Mouse (Mus musculus) CH12.LX (cell line): ENCODE data around the gene Farp1. TPM values are rescaled to one million over a fixed set of nuclear protein-coding genes. Genes with fewer than 3 reads are reported as not detected.

ENCODE experiments used
- DNase-seq: peaks from one replicate; pipeline ENCODE4 v3.0.0-alpha.2; 2013; ENCODE audit errors: extremely low read depth
- H3K27ac ChIP-seq: 2 replicates; pipeline ENCODE4 v1.5.1; 2012; ENCODE audit warnings: low read depth, mild to moderate bottlenecking, control low read depth, moderate library complexity; ENCODE audit not compliant: insufficient read depth
- H3K27me3 ChIP-seq: replicated peaks from 2 replicates; pipeline ENCODE3; 2012; ENCODE audit warnings: inconsistent platforms
- H3K36me3 ChIP-seq, 2 experiments: replicated peaks in 1 of 2; 2 replicates each; pipeline versions ENCODE3 to v1.6.1; 2012; ENCODE audit warnings: inconsistent platforms in 1 of 2, low read length in 1 of 2, mild to moderate bottlenecking in 1 of 2, mixed read lengths in 1 of 2, moderate library complexity in 1 of 2; ENCODE audit not compliant: control insufficient read depth in 1 of 2, insufficient read depth in 1 of 2
- H3K4me1 ChIP-seq, 2 experiments: 2 replicates each; pipeline ENCODE4 v1.6.1; 2012; ENCODE audit warnings: inconsistent platforms in 1 of 2, moderate library complexity in 1 of 2; ENCODE audit not compliant: insufficient read depth in 2 of 2, control insufficient read depth in 1 of 2
- H3K4me2 ChIP-seq: 2 replicates; pipeline ENCODE4 v1.6.1; 2012; ENCODE audit warnings: low read depth, mild to moderate bottlenecking, control low read depth; ENCODE audit not compliant: poor library complexity, insufficient read depth, severe bottlenecking
- H3K4me3 ChIP-seq, 3 experiments: fragments of 150-350 bp in 1 of 3; sonication (generic) in 1 of 3; replicated peaks in 1 of 3; 2 replicates each; pipeline versions ENCODE3 to v1.5.1; 2011 to 2012; ENCODE audit warnings: low read depth in 2 of 3, low read length in 2 of 3, mild to moderate bottlenecking in 2 of 3, moderate library complexity in 2 of 3, control low read depth in 1 of 3, improper control_type of control experiment in 1 of 3, inconsistent platforms in 1 of 3, mixed read lengths in 1 of 3; ENCODE audit not compliant: poor library complexity in 1 of 3
- H3K79me2 ChIP-seq: replicated peaks from 2 replicates; pipeline ENCODE4 v1.6.1; 2012; ENCODE audit warnings: mild to moderate bottlenecking, moderate library complexity; ENCODE audit not compliant: control insufficient read depth, poor library complexity, insufficient read depth, severe bottlenecking; ENCODE audit errors: extremely low read depth
- H3K9ac ChIP-seq: 2 replicates; pipeline ENCODE4 v1.6.1; 2012; ENCODE audit warnings: low read depth, mild to moderate bottlenecking, control low read depth, moderate library complexity; ENCODE audit not compliant: insufficient read depth
- H3K9me3 ChIP-seq: replicated peaks from 2 replicates; pipeline ENCODE3; 2012; ENCODE audit warnings: low read length, inconsistent platforms, mixed read lengths
- BHLHE40 ChIP-seq: IDR thresholded peaks from 2 replicates; pipeline ENCODE4 v1.6.1; 2011; ENCODE audit warnings: mild to moderate bottlenecking, low read depth, low read length, improper control_type of control experiment
- CHD1 ChIP-seq: IDR thresholded peaks from 2 replicates; pipeline ENCODE4 v1.6.1; 2012; ENCODE audit warnings: low read depth, low read length, improper control_type of control experiment, inconsistent platforms
- CHD2 ChIP-seq: IDR thresholded peaks from 2 replicates; pipeline ENCODE4 v1.6.1; 2011; ENCODE audit warnings: low read length, improper control_type of control experiment
- CTCF ChIP-seq, 2 experiments: IDR thresholded peaks in 1 of 2; conservative IDR thresholded peaks in 1 of 2; 2 replicates each; pipeline ENCODE4 v1.5.1; 2011 to 2012; ENCODE audit warnings: low read depth in 2 of 2, low read length in 2 of 2, improper control_type of control experiment in 1 of 2, inconsistent platforms in 1 of 2, mild to moderate bottlenecking in 1 of 2, moderate library complexity in 1 of 2
- E2F4 ChIP-seq: IDR thresholded peaks from 2 replicates; pipeline ENCODE4 v1.6.1; 2011; ENCODE audit warnings: low read depth, low read length, improper control_type of control experiment; ENCODE audit not compliant: insufficient replicate concordance
- ELF1 ChIP-seq: IDR thresholded peaks from 2 replicates; pipeline ENCODE4 v1.6.1; 2014; ENCODE audit warnings: low read depth, mild to moderate bottlenecking, inconsistent platforms, low read length, improper control_type of control experiment
- EP300 ChIP-seq: IDR thresholded peaks from 2 replicates; pipeline ENCODE4 v1.6.1; 2011; ENCODE audit warnings: low read length, improper control_type of control experiment
- ETS1 ChIP-seq: conservative IDR thresholded peaks from 2 replicates; pipeline ENCODE4 v1.6.1; 2012; ENCODE audit warnings: low read depth, mild to moderate bottlenecking, inconsistent platforms, low read length, improper control_type of control experiment, moderate library complexity
- GABPA ChIP-seq: IDR thresholded peaks from 2 replicates; pipeline ENCODE4 v1.6.1; 2012; ENCODE audit warnings: low read depth, low read length, improper control_type of control experiment, inconsistent platforms; ENCODE audit not compliant: insufficient replicate concordance
- HCFC1 ChIP-seq: IDR thresholded peaks from 2 replicates; pipeline ENCODE4 v1.6.1; 2012; ENCODE audit warnings: low read depth, mild to moderate bottlenecking, inconsistent platforms, low read length, improper control_type of control experiment
- IRF4 ChIP-seq: IDR thresholded peaks from 2 replicates; pipeline ENCODE4 v1.6.1; 2014; ENCODE audit warnings: low read depth, mild to moderate bottlenecking, inconsistent platforms, low read length, improper control_type of control experiment
- JUN ChIP-seq: IDR thresholded peaks from 2 replicates; pipeline ENCODE4 v1.6.1; 2011; ENCODE audit warnings: low read depth, mild to moderate bottlenecking, low read length, improper control_type of control experiment, moderate library complexity; ENCODE audit not compliant: insufficient read depth
- JUND ChIP-seq: conservative IDR thresholded peaks from 2 replicates; pipeline ENCODE4 v1.6.1; 2011; ENCODE audit warnings: low read depth, low read length, improper control_type of control experiment
- KAT2A ChIP-seq: IDR thresholded peaks from 2 replicates; pipeline ENCODE4 v1.6.1; 2012; ENCODE audit warnings: low read length, improper control_type of control experiment, inconsistent platforms; ENCODE audit not compliant: insufficient replicate concordance
- MAFK ChIP-seq: IDR thresholded peaks from 2 replicates; pipeline ENCODE4 v1.6.1; 2011; ENCODE audit warnings: low read length, improper control_type of control experiment; ENCODE audit not compliant: insufficient replicate concordance
- MAX ChIP-seq: IDR thresholded peaks from 2 replicates; pipeline ENCODE4 v1.6.1; 2011; ENCODE audit warnings: low read length, improper control_type of control experiment
- MAZ ChIP-seq: IDR thresholded peaks from 2 replicates; pipeline ENCODE4 v1.6.1; 2012; ENCODE audit warnings: low read depth, mild to moderate bottlenecking, inconsistent platforms, low read length, improper control_type of control experiment, moderate library complexity
- MEF2A ChIP-seq: IDR thresholded peaks from 2 replicates; pipeline ENCODE4 v1.6.1; 2014; ENCODE audit warnings: low read depth, mild to moderate bottlenecking, inconsistent platforms, low read length, improper control_type of control experiment, borderline replicate concordance
- MXI1 ChIP-seq: IDR thresholded peaks from 2 replicates; pipeline ENCODE4 v1.6.1; 2011; ENCODE audit warnings: mild to moderate bottlenecking, low read depth, low read length, improper control_type of control experiment
- MYC ChIP-seq: IDR thresholded peaks from 2 replicates; pipeline ENCODE4 v1.6.1; 2011; ENCODE audit warnings: low read depth, mild to moderate bottlenecking, improper control_type of control experiment, low read length
- NELFE ChIP-seq: IDR thresholded peaks from 2 replicates; pipeline ENCODE4 v1.6.1; 2011; ENCODE audit warnings: low read depth, low read length, improper control_type of control experiment
- NRF1 ChIP-seq: IDR thresholded peaks from 2 replicates; pipeline ENCODE4 v1.6.1; 2014; ENCODE audit warnings: low read depth, mild to moderate bottlenecking, inconsistent platforms, low read length, improper control_type of control experiment, moderate library complexity
- PAX5 ChIP-seq: IDR thresholded peaks from 2 replicates; pipeline ENCODE4 v1.6.1; 2012; ENCODE audit warnings: low read length, inconsistent platforms, mixed read lengths
- POLR2A ChIP-seq: IDR thresholded peaks from 2 replicates; pipeline ENCODE4 v1.6.1; 2011; ENCODE audit warnings: low read depth, mild to moderate bottlenecking, improper control_type of control experiment, low read length
- POLR2AphosphoS2 ChIP-seq: IDR thresholded peaks from 2 replicates; pipeline ENCODE4 v1.6.1; 2011; ENCODE audit warnings: low read depth, low read length, improper control_type of control experiment
- RAD21 ChIP-seq: IDR thresholded peaks from 2 replicates; pipeline ENCODE4 v1.6.1; 2011; ENCODE audit warnings: low read depth, mild to moderate bottlenecking, low read length, improper control_type of control experiment, moderate library complexity
- RCOR1 ChIP-seq: conservative IDR thresholded peaks from 2 replicates; pipeline ENCODE4 v1.6.1; 2012; ENCODE audit warnings: low read depth, mild to moderate bottlenecking, inconsistent platforms, low read length, improper control_type of control experiment
- SIN3A ChIP-seq: IDR thresholded peaks from 2 replicates; pipeline ENCODE4 v1.6.1; 2012; ENCODE audit warnings: low read length, improper control_type of control experiment, inconsistent platforms
- SMC3 ChIP-seq: IDR thresholded peaks from 2 replicates; pipeline ENCODE4 v1.6.1; 2011; ENCODE audit warnings: low read depth, low read length, improper control_type of control experiment
- TBP ChIP-seq: conservative IDR thresholded peaks from 2 replicates; pipeline ENCODE4 v1.6.1; 2011; ENCODE audit warnings: low read depth, low read length, improper control_type of control experiment
- TCF12 ChIP-seq: IDR thresholded peaks from 2 replicates; pipeline ENCODE4 v1.6.1; 2014; ENCODE audit warnings: low read depth, mild to moderate bottlenecking, inconsistent platforms, low read length, improper control_type of control experiment
- UBTF ChIP-seq: IDR thresholded peaks from 2 replicates; pipeline ENCODE4 v1.6.1; 2012; ENCODE audit warnings: low read depth, mild to moderate bottlenecking, inconsistent platforms, low read length, improper control_type of control experiment, moderate library complexity
- USF1 ChIP-seq: IDR thresholded peaks from 2 replicates; pipeline ENCODE4 v1.6.1; 2014; ENCODE audit warnings: low read depth, mild to moderate bottlenecking, inconsistent platforms, low read length, improper control_type of control experiment
- USF2 ChIP-seq: conservative IDR thresholded peaks from 2 replicates; pipeline ENCODE4 v1.6.1; 2011; ENCODE audit warnings: low read depth, low read length, improper control_type of control experiment
- ZC3H11A ChIP-seq: IDR thresholded peaks from 2 replicates; pipeline ENCODE4 v1.6.1; 2012; ENCODE audit warnings: low read depth, mild to moderate bottlenecking, inconsistent platforms, low read length, improper control_type of control experiment
- ZKSCAN1 ChIP-seq: IDR thresholded peaks from 2 replicates; pipeline ENCODE4 v1.6.1; 2012; ENCODE audit warnings: low read depth, inconsistent platforms, low read length, improper control_type of control experiment, borderline replicate concordance
- ZMIZ1 ChIP-seq: IDR thresholded peaks from 2 replicates; pipeline ENCODE4 v1.6.1; 2012; ENCODE audit warnings: low read depth, mild to moderate bottlenecking, inconsistent platforms, low read length, improper control_type of control experiment
- ZNF384 ChIP-seq: IDR thresholded peaks from 2 replicates; pipeline ENCODE4 v1.6.1; 2012; ENCODE audit warnings: low read depth, low read length, improper control_type of control experiment, inconsistent platforms
- dilution Hi-C: fragments of 300-500 bp; cut with MboI; formaldehyde crosslinking; loops from 2 replicates; pipeline ENCODE4 v1.14.3; 2020; ENCODE audit warnings: low sequenced_read_pairs; ENCODE audit not compliant: extremely low pct_unique_long_range_greater_than_20kb, extremely low pct_ligation_motif_present
- in situ Hi-C: fragments of 300-500 bp; cut with MboI; formaldehyde crosslinking; loops from 3 replicates; pipeline ENCODE4 v1.14.3; 2019; ENCODE audit warnings: low sequenced_read_pairs, low pct_ligation_motif_present, low pct_unique_long_range_greater_than_20kb, mixed read lengths
- polyA plus RNA-seq: library from polyadenylated mRNA; unstranded; fragments of >175 nt; gene quantifications from 2 replicates; pipeline ENCODE4 v1.2.1, GENCODE M21; 2012; ENCODE audit warnings: low read depth; ENCODE audit not compliant: insufficient read length
- total RNA-seq, 2 experiments: library from RNA; depleted of rRNA; stranded (reverse); fragments of 300-350 nt in 1 of 2; fragments of >200 nt in 1 of 2; gene quantifications; 2 replicates each; pipeline ENCODE4 v1.2.3; 2012 to 2014

The Farp1 gene
- total and polyA plus RNA-seq, 3 experiments = 2.4 to 10.3 (median 2.5) TPM

DNA sequence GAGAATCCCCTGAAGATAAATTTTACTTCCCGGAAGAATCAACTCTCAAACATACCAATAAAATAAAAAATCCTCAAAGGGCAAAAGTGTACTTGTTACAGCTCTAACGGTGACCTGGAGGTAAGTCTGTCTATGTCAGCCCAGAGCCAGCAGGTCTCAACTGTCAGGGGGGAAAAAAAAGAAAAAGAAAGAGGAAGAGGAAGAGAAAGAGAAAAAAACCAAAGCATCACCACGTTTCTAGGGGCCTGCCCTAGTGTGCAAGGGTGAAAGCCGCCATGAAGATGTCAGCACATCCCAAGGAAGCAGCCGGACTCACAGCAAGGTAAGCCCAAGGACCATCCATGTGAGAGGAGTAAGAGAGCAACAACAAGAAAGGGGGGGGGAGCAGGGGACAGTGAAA lies 293.9 kb downstream of the Farp1 start:
- peaks cover 91% of the 10 kb centered on the region for H3K79me2 ChIP-seq
- TF ChIP-seq ELF1 (peak; percentile 66), PAX5 (no peak), MAZ (peak; percentile 85), ZMIZ1 (peak; percentile 80), TBP (0 out of 2 replicates have a peak, but pooled peaks have one; percentile 32), E2F4 (no peak), POLR2A (no peak; the same call in 1 of the 2 replicates), USF1 (no peak), MXI1 (peak; percentile 82), NELFE (0 out of 2 replicates have a peak, but pooled peaks have one; percentile 45), ZC3H11A (no peak), CHD2 (0 out of 2 replicates have a peak, but pooled peaks have one; percentile 46), EP300 (peak; percentile 83), RAD21 (no peak), NRF1 (0 out of 2 replicates have a peak, but pooled peaks have one; percentile 9), MAX (peak; percentile 84), CTCF (conservative IDR thresholded peaks at IDR 0.05 in 1 of 2, IDR thresholded peaks at IDR 0.05 in 1 of 2; ENCODE audit: low read depth in 2 of 2, low read length in 2 of 2) (no peak), SIN3A (peak; percentile 89), SMC3 (no peak), GABPA (no peak), JUN (no peak; the same call in 1 of the 2 replicates), USF2 (no peak), HCFC1 (peak; percentile 45; the same call in 1 of the 2 replicates), MYC (peak; percentile 90), BHLHE40 (peak; percentile 84), ZNF384 (peak; percentile 97), KAT2A (no peak), CHD1 (no peak; the same call in 1 of the 2 replicates), ZKSCAN1 (no peak; the same call in 1 of the 2 replicates), ETS1 (peak; percentile 74), UBTF (no peak), MAFK (0 out of 2 replicates have a peak, but pooled peaks have one; percentile 21), JUND (no peak), TCF12 (peak; percentile 64), MEF2A (peak; percentile 49; the same call in 1 of the 2 replicates), POLR2AphosphoS2 (no peak), RCOR1 (peak; percentile 74; the same call in 1 of the 2 replicates), IRF4 (peak; percentile 56; the same call in 1 of the 2 replicates)
- H3K4me2 ChIP-seq = peak overlapping the region; percentile 85
- H3K4me1 ChIP-seq = peaks cover 43 to 89% of the 10 kb centered on the region in 2 experiments
- H3K9me3 ChIP-seq = no peaks in the 10 kb centered on the region
- H3K36me3 ChIP-seq = peaks cover 11 to 44% of the 10 kb centered on the region in 2 experiments
- H3K27ac ChIP-seq = peak overlapping the region; percentile 96
- in situ Hi-C loops (no loop called here), dilution Hi-C loops (no loop called here)
- H3K27me3 ChIP-seq = no peaks in the 10 kb centered on the region
- peak overlapping the region; percentile 18 to 47 (median 35) for H3K4me3 ChIP-seq
- DNase-seq = peak; percentile 75
- peak overlapping the region; percentile 71 for H3K9ac ChIP-seq
